Mouse (Mus musculus) right cerebral cortex, postnatal 25 days (tissue): Measurements from ENCODE around the gene Tgtp2.
"Not testable (repeated sequence)": the region's sequence is repeated elsewhere in the genome, so short reads cannot be mapped to it uniquely, and the experiment has no call there.

ENCODE experiments used
- DNase-seq: peaks from one replicate; pipeline ENCODE4 v3.0.0; 2022

Tgtp2 gene

GRCm38 (mm10) chr11:49063713-49064469 is at the start of gene Tgtp2:
Gene Tgtp2 (minus strand): TSS chr11:49064206.
- DNase-seq: not testable (repeated sequence)

GRCm38 (mm10) chr11:49112624-49113219 is 48.7 kb upstream of the Tgtp2 start:
- DNase-seq: peak; percentile 47

- no peak for DNase-seq
These were observed 47.0 kb upstream of the Tgtp2 start for GRCm38 (mm10) chr11:49111000-49111399.

GRCm38 (mm10) chr11:49108833-49109232 is 44.8 kb upstream of the Tgtp2 start:
- DNase-seq: no peak

- no peak for DNase-seq
These were observed 43.9 kb upstream of the Tgtp2 start for GRCm38 (mm10) chr11:49107650-49108537.

- no peak for DNase-seq
These were observed 41.7 kb upstream of the Tgtp2 start for GRCm38 (mm10) chr11:49105752-49106151.

GRCm38 (mm10) chr11:49103047-49103693 is 39.2 kb upstream of the Tgtp2 start:
- DNase-seq: peak; percentile 75

- DNase-seq: no peak
These were observed 37.5 kb upstream of the Tgtp2 start for GRCm38 (mm10) chr11:49101500-49101899.

- DNase-seq: no peak
These were observed 36.4 kb upstream of the Tgtp2 start for GRCm38 (mm10) chr11:49100409-49100808.

GRCm38 (mm10) chr11:49095367-49095766 is 31.4 kb upstream of the Tgtp2 start:
- DNase-seq: no peak

GRCm38 (mm10) chr11:49093861-49094660 is 30.1 kb upstream of the Tgtp2 start:
- DNase-seq: no peak

GRCm38 (mm10) chr11:49092786-49093185 is 28.8 kb upstream of the Tgtp2 start:
- DNase-seq: no peak

- no peak for DNase-seq
These were observed 28.1 kb upstream of the Tgtp2 start for GRCm38 (mm10) chr11:49092053-49092586.

- no peak for DNase-seq
These were observed 27.2 kb upstream of the Tgtp2 start for GRCm38 (mm10) chr11:49091171-49091570.

GRCm38 (mm10) chr11:49090551-49090950 is 26.5 kb upstream of the Tgtp2 start:
- no peak for DNase-seq

- no peak for DNase-seq
These were observed 25.9 kb upstream of the Tgtp2 start for GRCm38 (mm10) chr11:49089735-49090507.

GRCm38 (mm10) chr11:49088990-49089652 is 25.1 kb upstream of the Tgtp2 start:
- no peak for DNase-seq

GRCm38 (mm10) chr11:49087830-49088616 is 24.0 kb upstream of the Tgtp2 start:
- DNase-seq: no peak

GRCm38 (mm10) chr11:49086858-49087361 is 22.9 kb upstream of the Tgtp2 start:
- no peak for DNase-seq
